Mouse (Mus musculus) stomach, embryonic 14.5 days (tissue): ENCODE measurements around the gene Lhfp. TPM values are rescaled to one million over a fixed set of nuclear protein-coding genes. Genes with fewer than 3 reads are reported as not detected.

ENCODE experiments used
- ATAC-seq: fragments of 200-750 bp; cut with Nextera tagmentation; 2 replicates; pipeline ENCODE4 v1.8.0; 2017; ENCODE audit warnings: low read depth, moderate TSS enrichment; ENCODE audit not compliant: insufficient number of reproducible peaks, insufficient read depth, low FRiP score
- H3K27ac ChIP-seq: fragments of 300-500 bp; sonication (generic); 2 replicates; pipeline ENCODE4 v1.5.1; 2014; ENCODE audit warnings: mild to moderate bottlenecking, low read length, moderate library complexity, mixed read lengths
- H3K27me3 ChIP-seq: fragments of 300-500 bp; sonication (generic); 2 replicates; pipeline ENCODE4 v1.6.1; 2014; ENCODE audit warnings: low read length, control low read depth, mixed read lengths; ENCODE audit not compliant: control insufficient read depth, insufficient read depth
- H3K36me3 ChIP-seq: fragments of 300-500 bp; sonication (generic); 2 replicates; pipeline ENCODE4 v1.6.1; 2014; ENCODE audit warnings: mild to moderate bottlenecking, control low read depth, low read length, moderate library complexity, mixed read lengths; ENCODE audit not compliant: control insufficient read depth, insufficient read depth
- H3K4me1 ChIP-seq: fragments of 300-500 bp; sonication (generic); 2 replicates; pipeline ENCODE4 v1.6.1; 2014; ENCODE audit warnings: low read length, control low read depth, mixed read lengths; ENCODE audit not compliant: control insufficient read depth, insufficient read depth
- H3K4me2 ChIP-seq: fragments of 300-500 bp; sonication (generic); replicated peaks from 2 replicates; pipeline ENCODE4 v1.6.1; 2014; ENCODE audit warnings: low read depth, low read length, control low read depth
- H3K4me3 ChIP-seq: fragments of 300-500 bp; sonication (generic); 2 replicates; pipeline ENCODE4 v1.5.1; 2014; ENCODE audit warnings: low read depth, low read length, control low read depth
- H3K9ac ChIP-seq: fragments of 300-500 bp; sonication (generic); replicated peaks from 2 replicates; pipeline ENCODE4 v1.6.1; 2014; ENCODE audit warnings: low read depth, mild to moderate bottlenecking, control low read depth, low read length, moderate library complexity, mixed read lengths
- H3K9me3 ChIP-seq: fragments of 300-500 bp; sonication (generic); 2 replicates; pipeline ENCODE4 v1.6.1; 2016; ENCODE audit warnings: low read depth, low read length, control low read depth; ENCODE audit not compliant: control insufficient read depth
- WGBS: fragments of 180-500 bp; shearing (Covaris S2); extraction: QIAGEN DNeasy Blood & Tissue Kit; methylation state at CpG from one replicate; pipeline ENCODE4 v1.1.7; 2014; 5-methylcytosine and 5-hydroxymethylcytosine counted together
- polyA plus RNA-seq: library from polyadenylated mRNA; unstranded; fragments of >200 nt; fragmentation: Nextera tagmentation; extraction: Ambion mirVana; gene quantifications from 2 replicates; pipeline ENCODE4 v1.2.1, GENCODE M21; 2014

Lhfp gene
- polyA plus RNA-seq, 1 experiment from 2014 or later, result 48.0 TPM

GRCm38 (mm10) chr3:53308649-53309048 lies 267.3 kb downstream of the Lhfp start:
- 64% methylated on average over 5 of the region's 5 CpGs for WGBS
- Histone ChIP-seq H3K4me3 (no peak overlapping the region), H3K4me1 (no peaks in the 10 kb centered on the region), H3K27me3 (no peaks in the 10 kb centered on the region), H3K9ac (no peak overlapping the region), H3K27ac (no peak overlapping the region), H3K36me3 (no peaks in the 10 kb centered on the region), H3K9me3 (peaks cover 4% of the 10 kb centered on the region; the same call in 1 of the 2 replicates), H3K4me2 (no peak overlapping the region)
- ATAC-seq, result no peak

GRCm38 (mm10) chr3:53310093-53310492 lies 268.8 kb downstream of the Lhfp start:
- Histone ChIP-seq H3K4me2 (no peak overlapping the region), H3K9me3 (peaks cover 4% of the 10 kb centered on the region; the same call in 1 of the 2 replicates), H3K27ac (no peak overlapping the region), H3K27me3 (no peaks in the 10 kb centered on the region), H3K9ac (no peak overlapping the region), H3K36me3 (no peaks in the 10 kb centered on the region), H3K4me3 (no peak overlapping the region), H3K4me1 (no peaks in the 10 kb centered on the region)
- no peak for ATAC-seq
- WGBS, result 69% methylated on average over 4 of the region's 4 CpGs

GRCm38 (mm10) chr3:53310615-53311014 lies 269.3 kb downstream of the Lhfp start:
- 90% methylated on average over 2 of the region's 2 CpGs for WGBS
- peaks cover 4% of the 10 kb centered on the region; the same call in 1 of the 2 replicates for H3K9me3 ChIP-seq
- no peaks in the 10 kb centered on the region for H3K27me3 ChIP-seq
- no peaks in the 10 kb centered on the region for H3K36me3 ChIP-seq
- no peak overlapping the region for H3K4me3 ChIP-seq
- no peak for ATAC-seq
- H3K4me1 ChIP-seq, result no peaks in the 10 kb centered on the region
- H3K4me2 ChIP-seq, result no peak overlapping the region
- H3K27ac ChIP-seq, result no peak overlapping the region
- no peak overlapping the region for H3K9ac ChIP-seq

Other genes starting within 250 kb of the Lhfp start
- 51.1 and 56.2 TPM in 2 replicates for gene Cog6, start 24.3 kb upstream of the Lhfp start, polyA plus RNA-seq